Mouse (Mus musculus): ENCODE measurements at regions not wholly inside any gene's neighbourhood (a gene's known extent, or its start where the extent isn't known, plus 50 kb on each side); places are given as distances from the start of the nearest gene placed in this dataset.

GRCm38 (mm10) chr12:13883317-13883716, 268.5 kb downstream of the Fam84a start:
- TF ChIP-seq POLR2A (IDR thresholded peaks at IDR 0.05; ENCODE audit: borderline replicate concordance, insufficient read depth, low read length) (no peak), CTCF (IDR thresholded peaks at IDR 0.05; ENCODE audit: borderline replicate concordance, insufficient read depth, low read depth, low read length) (no peak)

Measured in cerebellum, adult 2 months (tissue).